Mouse (Mus musculus) neural tube, embryonic 11.5 days (tissue): ENCODE measurements at regions not wholly inside any gene's neighbourhood (a gene's known extent, or its start where the extent isn't known, plus 50 kb on each side); places are given as distances from the start of the nearest gene placed in this dataset.

Experiments used
- ATAC-seq: fragments of 200-750 bp; cut with Nextera tagmentation; 2 replicates; pipeline ENCODE4 v1.8.0; 2017; ENCODE audit warnings: moderate number of reproducible peaks, mild to moderate bottlenecking, moderate TSS enrichment, moderate library complexity; ENCODE audit not compliant: insufficient read depth, low FRiP score, low TSS enrichment
- DNase-seq: peaks from one replicate; pipeline ENCODE4 v3.0.0-alpha.2; 2015; ENCODE audit warnings: low spot score
- H3K27ac ChIP-seq: fragments of 300-500 bp; sonication (generic); 2 replicates; pipeline ENCODE4 v1.5.1; 2014; ENCODE audit warnings: low read depth, mild to moderate bottlenecking, low read length
- H3K27me3 ChIP-seq: fragments of 300-500 bp; sonication (generic); 2 replicates; pipeline ENCODE4 v1.6.1; 2014; ENCODE audit warnings: mild to moderate bottlenecking, low read length, mixed read lengths; ENCODE audit not compliant: control insufficient read depth, insufficient read depth
- H3K36me3 ChIP-seq: fragments of 300-500 bp; sonication (generic); 2 replicates; pipeline ENCODE4 v1.6.1; 2014; ENCODE audit warnings: mild to moderate bottlenecking, low read length, moderate library complexity, mixed read lengths; ENCODE audit not compliant: control insufficient read depth, insufficient read depth
- H3K4me1 ChIP-seq: fragments of 300-500 bp; sonication (generic); 2 replicates; pipeline ENCODE4 v1.6.1; 2014; ENCODE audit warnings: low read length, mixed read lengths; ENCODE audit not compliant: control insufficient read depth, insufficient read depth
- H3K4me2 ChIP-seq: fragments of 300-500 bp; sonication (generic); 2 replicates; pipeline ENCODE4 v1.6.1; 2014; ENCODE audit warnings: low read depth, mild to moderate bottlenecking, moderate library complexity
- H3K4me3 ChIP-seq: fragments of 300-500 bp; sonication (generic); 2 replicates; pipeline ENCODE4 v1.5.1; 2014; ENCODE audit warnings: low read depth, low read length
- H3K9ac ChIP-seq: fragments of 300-500 bp; sonication (generic); 2 replicates; pipeline ENCODE4 v1.6.1; 2014; ENCODE audit warnings: mild to moderate bottlenecking, low read length
- H3K9me3 ChIP-seq: fragments of 300-500 bp; sonication (generic); 2 replicates; pipeline ENCODE4 v1.6.1; 2016; ENCODE audit warnings: low read length; ENCODE audit not compliant: control insufficient read depth
- whole genome bisulfite sequencing: fragments of 180-500 bp; shearing (Covaris S2); extraction: QIAGEN DNeasy Blood & Tissue Kit; methylation state at CpG from one replicate; pipeline ENCODE4 v1.1.7; 2014; 5-methylcytosine and 5-hydroxymethylcytosine counted together

DNA sequence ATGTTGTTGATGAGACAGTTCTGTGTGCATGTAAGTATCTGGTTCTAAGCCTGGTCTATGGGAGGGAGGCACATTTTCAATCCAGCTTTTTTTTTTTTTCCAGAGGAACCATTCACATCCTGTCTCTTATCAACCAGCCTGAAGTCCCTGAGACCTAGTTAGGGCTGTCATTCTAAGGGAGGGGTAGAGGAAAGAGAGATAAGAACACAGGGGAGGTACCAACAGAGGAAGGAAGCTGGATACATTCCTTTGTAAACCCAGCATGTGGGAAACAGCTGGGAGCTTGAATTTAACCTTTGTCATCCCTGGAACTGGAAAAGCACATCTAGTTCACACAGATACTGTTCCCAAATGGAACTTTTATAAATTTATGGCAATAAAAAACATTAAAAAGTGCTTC is 351.0 kb upstream of the Adamts5 start:
- Histone ChIP-seq H3K27me3 (no peaks in the 10 kb centered on the region), H3K4me1 (no peaks in the 10 kb centered on the region), H3K9ac (no peak overlapping the region), H3K9me3 (no peaks in the 10 kb centered on the region), H3K4me2 (no peak overlapping the region), H3K27ac (no peak overlapping the region), H3K36me3 (no peaks in the 10 kb centered on the region), H3K4me3 (no peak overlapping the region)
- ATAC-seq (no peak), DNase-seq (no peak)

DNA sequence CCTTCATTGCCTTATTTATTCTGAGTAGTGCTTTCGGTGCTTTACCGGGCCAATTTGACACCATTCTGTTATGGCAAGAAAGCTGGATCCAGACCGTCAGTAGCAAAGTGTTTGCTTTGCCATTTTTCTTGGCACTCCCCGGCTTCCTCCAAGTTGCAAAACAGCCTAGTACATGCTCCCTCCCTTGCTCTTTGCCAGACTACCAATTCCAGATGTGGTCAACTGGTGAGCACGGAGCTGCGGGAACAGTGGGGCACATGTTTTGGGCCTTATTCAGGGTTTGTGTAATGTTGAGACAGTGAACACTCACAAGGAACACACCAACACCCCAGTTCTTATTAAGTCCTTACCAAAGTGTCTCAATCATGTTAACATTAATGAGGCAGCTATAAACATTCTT is 348.4 kb upstream of the Adamts5 start:
- DNase-seq (no peak), ATAC-seq (no peak)
- no peaks in the 10 kb centered on the region for H3K27me3 ChIP-seq
- H3K4me3 ChIP-seq = no peak overlapping the region
- no peaks in the 10 kb centered on the region for H3K4me1 ChIP-seq
- H3K36me3 ChIP-seq = no peaks in the 10 kb centered on the region
- WGBS = 79% methylated on average over 6 of the region's 6 CpGs
- no peak overlapping the region for H3K9ac ChIP-seq
- no peak overlapping the region for H3K4me2 ChIP-seq
- no peaks in the 10 kb centered on the region for H3K9me3 ChIP-seq
- no peak overlapping the region for H3K27ac ChIP-seq

DNA sequence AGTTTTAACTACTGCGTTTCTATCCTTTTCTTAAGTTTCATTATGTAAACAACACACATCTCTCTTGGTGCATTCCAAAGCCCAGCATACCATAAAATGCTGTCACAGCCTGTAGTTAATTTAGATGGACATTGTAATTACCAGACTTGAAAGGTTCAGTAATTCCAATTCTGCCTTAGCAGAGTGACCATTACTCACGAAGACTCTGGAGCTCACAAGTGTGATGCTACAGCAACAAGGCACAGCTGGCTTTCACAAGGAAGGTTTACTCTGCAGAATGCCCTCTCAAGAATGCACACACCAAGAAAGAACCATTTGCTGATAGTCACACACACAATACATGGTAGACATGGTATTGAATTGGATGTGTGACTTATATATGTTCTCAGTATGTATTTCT is 342.6 kb upstream of the Adamts5 start:
- Histone ChIP-seq H3K9me3 (no peaks in the 10 kb centered on the region), H3K4me1 (no peaks in the 10 kb centered on the region), H3K27ac (no peak overlapping the region), H3K36me3 (no peaks in the 10 kb centered on the region), H3K9ac (no peak overlapping the region), H3K27me3 (no peaks in the 10 kb centered on the region), H3K4me2 (no peak overlapping the region), H3K4me3 (no peak overlapping the region)
- ATAC-seq (no peak), DNase-seq (no peak)
- 47% methylated on average over 2 of the region's 2 CpGs for WGBS

DNA sequence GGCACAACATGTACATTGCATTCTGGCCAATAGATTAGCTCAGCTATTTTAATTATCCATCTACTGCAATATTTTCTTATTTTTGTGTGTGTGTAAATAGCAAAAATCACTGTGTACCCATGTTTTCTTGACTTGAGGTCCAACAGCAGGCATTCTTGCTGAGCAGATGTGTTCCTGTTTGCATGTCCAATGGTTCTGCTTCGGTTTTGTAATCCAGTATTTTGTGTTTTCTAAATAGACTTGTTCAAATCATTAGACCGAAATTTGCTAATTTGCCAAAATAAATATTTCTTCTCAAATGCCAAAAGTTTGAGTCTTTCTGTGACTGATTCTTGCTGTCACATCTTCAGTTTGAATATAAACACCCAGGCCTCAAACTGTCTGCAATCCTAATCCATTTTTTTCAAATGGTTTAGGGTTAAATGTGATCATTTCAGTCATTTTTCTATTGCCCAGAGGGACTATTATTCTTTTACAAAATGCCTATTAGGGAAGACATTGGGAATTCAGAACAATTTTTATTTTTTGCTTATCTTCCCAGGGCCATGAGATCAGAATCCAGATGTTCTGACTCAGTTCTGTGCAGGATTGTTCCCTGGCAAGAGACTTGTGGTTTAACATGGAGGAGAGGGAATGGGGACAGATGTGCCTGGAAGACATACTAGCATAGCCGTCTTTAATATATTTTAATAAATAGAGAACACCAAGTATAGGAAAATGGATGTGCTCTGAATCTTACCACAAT is 341.3 kb upstream of the Adamts5 start:
- ATAC-seq (no peak), DNase-seq (no peak)
- Histone ChIP-seq H3K9ac (no peak overlapping the region), H3K36me3 (no peaks in the 10 kb centered on the region), H3K4me1 (no peaks in the 10 kb centered on the region), H3K9me3 (no peaks in the 10 kb centered on the region), H3K27ac (no peak overlapping the region), H3K4me3 (no peak overlapping the region), H3K4me2 (no peak overlapping the region), H3K27me3 (no peaks in the 10 kb centered on the region)
- WGBS = 89% methylated on average over 3 of the region's 3 CpGs

- no peaks in the 10 kb centered on the region for H3K9me3 ChIP-seq
- WGBS = 83% methylated on average over 3 of the region's 3 CpGs
- no peak for ATAC-seq
- no peak overlapping the region for H3K4me2 ChIP-seq
- H3K36me3 ChIP-seq = no peaks in the 10 kb centered on the region
- no peak overlapping the region for H3K27ac ChIP-seq
- H3K9ac ChIP-seq = no peak overlapping the region
- no peaks in the 10 kb centered on the region for H3K27me3 ChIP-seq
- no peak for DNase-seq
- H3K4me1 ChIP-seq = no peaks in the 10 kb centered on the region
- H3K4me3 ChIP-seq = no peak overlapping the region
These were observed 321.4 kb upstream of the Adamts5 start for GRCm38 (mm10) chr16:86222997-86223396.

DNA sequence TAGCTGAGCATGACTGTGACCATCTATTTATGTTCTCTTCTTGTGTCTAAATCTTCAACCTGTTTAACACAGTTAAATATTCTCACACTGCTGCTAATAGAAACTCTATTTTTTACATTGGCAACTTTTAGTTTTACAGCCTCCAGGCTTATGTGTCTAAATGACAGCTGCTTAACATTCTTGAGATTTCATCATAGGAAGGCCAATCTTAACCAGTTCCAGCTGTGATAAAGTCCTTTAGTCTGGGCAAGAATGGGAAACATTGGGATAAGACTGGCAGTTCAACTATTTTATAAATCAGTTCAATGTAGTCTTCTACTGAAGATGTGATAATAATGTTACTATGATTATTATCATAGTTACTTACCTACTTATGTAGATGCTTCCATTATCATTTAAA is 308.9 kb upstream of the Adamts5 start:
- DNase-seq = no peak
- H3K4me3 ChIP-seq = no peak overlapping the region
- no peaks in the 10 kb centered on the region for H3K27me3 ChIP-seq
- H3K27ac ChIP-seq = no peak overlapping the region
- H3K4me2 ChIP-seq = no peak overlapping the region
- ATAC-seq = no peak
- H3K9me3 ChIP-seq = no peaks in the 10 kb centered on the region
- H3K36me3 ChIP-seq = no peaks in the 10 kb centered on the region
- no peak overlapping the region for H3K9ac ChIP-seq
- H3K4me1 ChIP-seq = no peaks in the 10 kb centered on the region

- Histone ChIP-seq H3K9me3 (no peaks in the 10 kb centered on the region), H3K9ac (no peak overlapping the region), H3K27me3 (no peaks in the 10 kb centered on the region), H3K27ac (no peak overlapping the region), H3K36me3 (no peaks in the 10 kb centered on the region), H3K4me2 (no peak overlapping the region), H3K4me3 (no peak overlapping the region), H3K4me1 (no peaks in the 10 kb centered on the region)
- DNase-seq (no peak), ATAC-seq (no peak)
These were observed 307.7 kb upstream of the Adamts5 start for GRCm38 (mm10) chr16:86209319-86209718.

DNA sequence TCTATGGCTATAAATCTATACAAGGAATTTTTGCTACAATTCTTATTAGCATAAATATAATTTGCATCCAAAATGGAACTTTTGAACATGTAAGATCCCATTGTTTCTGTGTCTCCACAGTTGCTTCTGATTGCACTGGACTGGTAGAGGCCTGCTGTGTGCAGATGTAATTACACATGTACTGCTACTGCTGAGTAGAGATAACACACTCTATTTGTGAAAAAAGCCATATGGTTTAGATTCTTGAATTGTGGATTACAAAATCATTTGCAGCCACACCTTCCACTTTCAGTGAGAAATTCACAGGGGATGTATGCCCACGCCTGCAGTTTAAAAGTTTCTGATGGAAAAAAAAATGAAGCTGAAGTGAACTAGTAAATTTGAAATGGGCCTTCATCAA is 288.2 kb upstream of the Adamts5 start:
- H3K9ac ChIP-seq = no peak overlapping the region
- H3K9me3 ChIP-seq = no peaks in the 10 kb centered on the region
- ATAC-seq = no peak
- DNase-seq = no peak
- no peaks in the 10 kb centered on the region for H3K27me3 ChIP-seq
- H3K4me1 ChIP-seq = no peaks in the 10 kb centered on the region
- H3K27ac ChIP-seq = no peak overlapping the region
- H3K4me2 ChIP-seq = no peak overlapping the region
- H3K4me3 ChIP-seq = no peak overlapping the region
- no peaks in the 10 kb centered on the region for H3K36me3 ChIP-seq
- 89% methylated on average over 1 of the region's 1 CpGs for WGBS

DNA sequence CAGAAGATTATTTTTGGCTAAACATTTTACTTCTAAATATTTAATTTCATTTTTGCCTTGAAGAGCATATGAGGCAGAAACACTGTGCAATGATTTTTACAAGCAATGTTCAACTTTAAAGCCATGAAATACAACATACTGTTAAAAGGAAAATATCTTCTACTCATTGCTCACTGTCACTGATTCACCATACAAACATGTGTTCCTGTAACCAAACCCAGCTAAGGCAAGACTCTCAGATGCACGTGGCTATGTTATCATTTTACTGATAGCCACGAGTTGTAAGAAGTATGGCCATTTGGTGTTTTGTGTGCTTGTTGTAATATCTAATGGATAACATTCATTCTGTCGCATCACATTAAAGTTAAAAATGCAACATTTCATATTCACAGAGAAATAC is 287.3 kb upstream of the Adamts5 start:
- H3K4me2 ChIP-seq = no peak overlapping the region
- no peak overlapping the region for H3K9ac ChIP-seq
- H3K4me1 ChIP-seq = no peaks in the 10 kb centered on the region
- no peaks in the 10 kb centered on the region for H3K36me3 ChIP-seq
- no peak for DNase-seq
- no peak for ATAC-seq
- no peaks in the 10 kb centered on the region for H3K27me3 ChIP-seq
- H3K27ac ChIP-seq = no peak overlapping the region
- no peak overlapping the region for H3K4me3 ChIP-seq
- H3K9me3 ChIP-seq = no peaks in the 10 kb centered on the region
- 88% methylated on average over 3 of the region's 3 CpGs for WGBS
